Comparison of ENCODE assay signal across 9 mouse cellular contexts in the genomic region with DNA sequence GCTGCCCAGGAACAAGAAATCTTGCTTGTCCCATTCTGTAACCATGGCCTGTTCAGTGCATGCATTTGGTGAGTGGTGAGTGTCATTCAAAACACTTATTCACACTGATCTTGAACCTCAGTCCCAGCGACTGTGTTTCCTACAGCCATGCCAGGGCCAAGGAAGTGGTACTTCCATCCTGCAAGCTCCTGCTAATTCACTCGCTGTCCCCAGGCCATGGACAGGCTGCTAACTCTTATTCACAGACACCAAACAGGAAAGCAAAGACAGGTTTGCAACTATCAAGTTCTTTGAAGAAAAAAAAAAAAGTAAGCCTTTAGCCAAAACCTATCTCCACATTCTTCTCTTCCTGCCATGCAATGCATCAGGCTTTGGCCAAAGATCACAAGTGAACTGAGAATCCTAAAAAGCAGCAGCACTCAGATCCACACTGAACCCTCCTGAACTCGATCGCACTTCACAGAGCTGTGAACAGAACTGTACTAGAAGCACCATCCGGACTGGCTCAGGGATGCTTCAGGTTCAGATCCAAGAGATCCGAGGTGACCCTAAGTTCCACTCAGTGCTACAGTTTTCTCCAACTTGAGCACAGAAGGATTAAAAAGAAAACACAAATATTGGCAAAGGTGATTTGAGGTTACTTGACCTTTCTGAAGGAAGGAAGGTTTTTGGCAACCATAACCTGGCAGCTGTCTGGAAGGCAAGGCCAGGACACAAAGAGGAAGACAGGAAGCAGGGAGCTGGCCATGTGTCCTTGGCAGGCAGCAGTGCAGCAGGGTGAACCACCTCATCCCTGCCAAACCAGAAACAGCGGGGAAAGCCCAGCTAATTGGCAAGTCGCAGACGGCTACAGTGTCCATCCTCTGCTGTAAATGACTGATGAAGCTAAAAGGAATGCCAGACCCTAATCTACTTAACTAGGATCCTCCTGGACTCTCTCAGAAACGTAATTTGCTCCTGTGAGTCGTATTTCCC.
DNase-seq lines count a peak whose midpoint lies in the region; ATAC-seq and TF ChIP-seq lines count a peak whose summit lies in the region.
"Had no signal": no experiment of that assay in that cellular context is flagged by ENCODE, and none has a peak within 500 bp of the region (broad histone marks: within the 10 kb centered on the region; RNA-seq: fewer than 3 reads in every experiment).

No protein-coding gene starts in this region.

- DNase-seq in intestine, embryonic 14.5 days (ENCODE audit: low spot score), result peak; percentile 52
- peak; percentile 87 for DNase-seq in adrenal gland, postnatal 14 days
- peak; percentile 69 for DNase-seq in heart, postnatal 25 days (ENCODE audit: low spot score)

- H3K4me1 ChIP-seq in intestine, embryonic 14.5 days (replicated peaks; ENCODE audit: control insufficient read depth, insufficient read depth, low read length), result peaks cover 34% of the 10 kb centered on the region
- H3K4me1 ChIP-seq in intestine, postnatal 0 days (replicated peaks; ENCODE audit: control insufficient read depth, insufficient read depth, low read length), result peaks cover 6% of the 10 kb centered on the region; the same call in 1 of the 2 replicates
- peaks cover 38% of the 10 kb centered on the region for H3K4me1 ChIP-seq in forebrain, embryonic 12.5 days
- H3K4me1 ChIP-seq in limb, embryonic 15.5 days, result peaks cover 42% of the 10 kb centered on the region
- H3K4me1 ChIP-seq in small intestine, adult 2 months (ENCODE audit: control insufficient read depth, insufficient read depth, insufficient read length, low read length), result peaks cover 9% of the 10 kb centered on the region

- no peaks in the 10 kb centered on the region for H3K9me3 ChIP-seq in intestine, embryonic 14.5 days (ENCODE audit: control insufficient read depth, low read length)
- H3K9me3 ChIP-seq in intestine, postnatal 0 days (ENCODE audit: control insufficient read depth), result no peaks in the 10 kb centered on the region
- no peaks in the 10 kb centered on the region for H3K9me3 ChIP-seq in forebrain, embryonic 12.5 days
- H3K9me3 ChIP-seq in limb, embryonic 15.5 days, result no peaks in the 10 kb centered on the region

- no peak for TF ChIP-seq CTCF in intestine, postnatal 0 days (IDR thresholded peaks at IDR 0.05; ENCODE audit: low read depth)
- TF ChIP-seq CTCF in small intestine, adult 2 months (IDR thresholded peaks at IDR 0.05; ENCODE audit: extremely low read depth, insufficient read length, insufficient replicate concordance, low read depth, low read length), result no peak

- H3K9ac ChIP-seq in intestine, embryonic 14.5 days (ENCODE audit: low read length), result no peak overlapping the region
- no peak overlapping the region for H3K9ac ChIP-seq in intestine, postnatal 0 days (ENCODE audit: low read depth, low read length)
- H3K9ac ChIP-seq in forebrain, embryonic 12.5 days, result no peak overlapping the region
- H3K9ac ChIP-seq in limb, embryonic 15.5 days, result no peak overlapping the region

- ATAC-seq in intestine, embryonic 14.5 days (replicated peaks; ENCODE audit: low FRiP score, low TSS enrichment, low read depth), result peak; percentile 42
- ATAC-seq in intestine, postnatal 0 days, result no peak
- peak; percentile 55; the same call in 1 of the 2 replicates for ATAC-seq in forebrain, embryonic 12.5 days (ENCODE audit: low FRiP score)
- no peak for ATAC-seq in limb, embryonic 15.5 days (ENCODE audit: insufficient number of reproducible peaks, low FRiP score, low TSS enrichment, low read depth)
- no peak for ATAC-seq in megakaryocyte, adult 5-6 weeks (ENCODE audit: poor library complexity, severe bottlenecking)

- H3K4me3 ChIP-seq in intestine, embryonic 14.5 days (ENCODE audit: low read depth, low read length), result no peak overlapping the region
- no peak overlapping the region for H3K4me3 ChIP-seq in intestine, postnatal 0 days (ENCODE audit: low read depth, low read length)
- H3K4me3 ChIP-seq in forebrain, embryonic 12.5 days (replicated peaks), result no peak overlapping the region
- no peak overlapping the region for H3K4me3 ChIP-seq in limb, embryonic 15.5 days
- H3K4me3 ChIP-seq in small intestine, adult 2 months (ENCODE audit: low read depth, low read length), result no peak overlapping the region

- TF ChIP-seq POLR2A in small intestine, adult 2 months (IDR thresholded peaks at IDR 0.05; ENCODE audit: low read depth, low read length), result no peak

- H3K27me3 ChIP-seq in intestine, embryonic 14.5 days (replicated peaks; ENCODE audit: control insufficient read depth, insufficient read depth, low read length), result no peaks in the 10 kb centered on the region
- no peaks in the 10 kb centered on the region for H3K27me3 ChIP-seq in intestine, postnatal 0 days (replicated peaks; ENCODE audit: control insufficient read depth, insufficient read depth, low read length)
- H3K27me3 ChIP-seq in forebrain, embryonic 12.5 days, result no peaks in the 10 kb centered on the region
- H3K27me3 ChIP-seq in limb, embryonic 15.5 days, result no peaks in the 10 kb centered on the region
- no peaks in the 10 kb centered on the region for H3K27me3 ChIP-seq in small intestine, adult 2 months (ENCODE audit: control insufficient read depth, insufficient read depth, low read length)
- H3K27me3 ChIP-seq: CH12.LX had no signal

- H3K4me2 ChIP-seq in intestine, embryonic 14.5 days (ENCODE audit: low read length), result no peak overlapping the region
- no peak overlapping the region for H3K4me2 ChIP-seq in intestine, postnatal 0 days (replicated peaks; ENCODE audit: low read depth)
- H3K4me2 ChIP-seq in forebrain, embryonic 12.5 days, result no peak overlapping the region
- H3K4me2 ChIP-seq in limb, embryonic 15.5 days, result no peak overlapping the region

- 51% methylated on average over 11 of the region's 11 CpGs for WGBS in intestine, embryonic 14.5 days
- WGBS in intestine, postnatal 0 days, result 57% methylated on average over 11 of the region's 11 CpGs
- 50% methylated on average over 11 of the region's 11 CpGs for WGBS in forebrain, embryonic 12.5 days
- WGBS in limb, embryonic 15.5 days, result 48% methylated on average over 11 of the region's 11 CpGs
- 44% methylated on average over 11 of the region's 11 CpGs for WGBS in small intestine, adult 2 months

- intact Hi-C loops in heart, postnatal 25 days (cut with DNase I), result loop anchor here (2.0 to 10.0 kb wide), 4 partner anchors 37 to 103 kb away; no protein-coding TSS in a partner anchor

- peak overlapping the region; percentile 64; the same call in 1 of the 2 replicates for H3K27ac ChIP-seq in intestine, embryonic 14.5 days (ENCODE audit: low read depth)
- H3K27ac ChIP-seq in intestine, postnatal 0 days (ENCODE audit: low read depth, low read length), result no peak overlapping the region
- H3K27ac ChIP-seq in forebrain, embryonic 12.5 days, result peak overlapping the region; percentile 70
- H3K27ac ChIP-seq in limb, embryonic 15.5 days, result peak overlapping the region; percentile 54
- H3K27ac ChIP-seq in small intestine, adult 2 months (ENCODE audit: insufficient read depth, low read depth, low read length), result 0 out of 2 replicates have a peak overlapping the region, but pooled peaks have one; percentile 16

- H3K36me3 ChIP-seq in intestine, embryonic 14.5 days (ENCODE audit: control insufficient read depth, insufficient read depth, low read length), result no peaks in the 10 kb centered on the region
- H3K36me3 ChIP-seq in intestine, postnatal 0 days (ENCODE audit: control insufficient read depth, insufficient read depth), result no peaks in the 10 kb centered on the region
- H3K36me3 ChIP-seq in forebrain, embryonic 12.5 days (replicated peaks), result no peaks in the 10 kb centered on the region
- no peaks in the 10 kb centered on the region for H3K36me3 ChIP-seq in limb, embryonic 15.5 days
- no peaks in the 10 kb centered on the region for H3K36me3 ChIP-seq in small intestine, adult 2 months (ENCODE audit: control insufficient read depth, insufficient read depth, low read length)

Comparison
In these comparisons a context has a peak if more than half of its experiments do, and no peak if none do; other contexts are left out.
1. ATAC-seq: peak in intestine, embryonic 14.5 days (single experiment) and forebrain, embryonic 12.5 days (single experiment); none in intestine, postnatal 0 days (single experiment), limb, embryonic 15.5 days (single experiment) and megakaryocyte, adult 5-6 weeks (single experiment).
2. Peak in every context shown above with its lines, with median percentiles within 50 percentile points of each other: DNase-seq.